Mouse (Mus musculus) ES-E14 (cell line): ENCODE measurements around the gene Alg13. TPM values are rescaled to one million over a fixed set of nuclear protein-coding genes. Genes with fewer than 3 reads are reported as not detected.

Experiments
- DNase-seq: peaks from one replicate; pipeline ENCODE4 v3.0.0-alpha.2; 2013; ENCODE audit warnings: low read depth, low spot score
- H3K27ac ChIP-seq: 2 replicates; pipeline ENCODE4 v1.5.1; 2012; ENCODE audit warnings: low read depth, mild to moderate bottlenecking, low read length, moderate library complexity, mixed read lengths; ENCODE audit not compliant: poor library complexity, insufficient read depth, severe bottlenecking
- H3K36me3 ChIP-seq: 2 replicates; pipeline ENCODE4 v1.6.1; 2012; ENCODE audit warnings: mild to moderate bottlenecking, low read length, moderate library complexity, mixed read lengths; ENCODE audit not compliant: control insufficient read depth, poor library complexity, insufficient read depth, severe bottlenecking
- H3K4me1 ChIP-seq, 2 experiments: fragments of 150-350 bp in 1 of 2; sonication (generic) in 1 of 2; 2 replicates each; pipeline ENCODE4 v1.6.1; 2012; ENCODE audit warnings: low read length in 2 of 2, mild to moderate bottlenecking in 1 of 2, mixed read lengths in 1 of 2; ENCODE audit not compliant: control insufficient read depth in 2 of 2, insufficient read depth in 2 of 2, poor library complexity in 1 of 2
- H3K4me3 ChIP-seq, 2 experiments: fragments of 150-350 bp in 1 of 2; sonication (generic) in 1 of 2; 2 replicates each; pipeline ENCODE4 v1.5.1; 2012; ENCODE audit warnings: low read length in 2 of 2, low read depth in 1 of 2, mild to moderate bottlenecking in 1 of 2, mixed read lengths in 1 of 2; ENCODE audit not compliant: insufficient read depth in 1 of 2, poor library complexity in 1 of 2, severe bottlenecking in 1 of 2
- H3K9ac ChIP-seq: 2 replicates; pipeline ENCODE4 v1.6.1; 2012; ENCODE audit warnings: low read depth, mild to moderate bottlenecking, low read length, mixed read lengths; ENCODE audit not compliant: poor library complexity, insufficient read depth, severe bottlenecking
- H3K9me3 ChIP-seq: fragments of 150-350 bp; sonication (generic); 2 replicates; pipeline ENCODE4 v1.6.1; 2012; ENCODE audit warnings: low read depth, mild to moderate bottlenecking, low read length; ENCODE audit not compliant: control insufficient read depth, insufficient read depth
- CHD2 ChIP-seq: IDR thresholded peaks from 2 replicates; pipeline ENCODE4 v1.6.1; 2014; ENCODE audit warnings: mild to moderate bottlenecking, low read depth, low read length, inconsistent platforms
- HCFC1 ChIP-seq: IDR thresholded peaks from 2 replicates; pipeline ENCODE4 v1.6.1; 2012; ENCODE audit warnings: low read length, inconsistent platforms, borderline replicate concordance; ENCODE audit not compliant: insufficient read depth
- MAFK ChIP-seq: IDR thresholded peaks from 2 replicates; pipeline ENCODE4 v1.6.1; 2014; ENCODE audit warnings: mild to moderate bottlenecking, low read depth, low read length, inconsistent platforms; ENCODE audit not compliant: insufficient read depth
- ZC3H11A ChIP-seq: IDR thresholded peaks from 2 replicates; pipeline ENCODE4 v1.6.1; 2012; ENCODE audit warnings: low read depth, mild to moderate bottlenecking, inconsistent platforms, low read length, borderline replicate concordance
- ZNF384 ChIP-seq: IDR thresholded peaks from 2 replicates; pipeline ENCODE4 v1.6.1; 2012; ENCODE audit warnings: low read depth, low read length, inconsistent platforms
- in situ Hi-C, 2 experiments: fragments of 600-800 bp; cut with MboI; formaldehyde crosslinking; loops; one replicate each; pipeline ENCODE4 v1.15.1; 2025; ENCODE audit warnings: low sequenced_read_pairs in 2 of 2, inconsistent platforms in 1 of 2; ENCODE audit not compliant: unreplicated experiment in 2 of 2
- total RNA-seq: library from RNA; depleted of rRNA; stranded (reverse); fragments of 300-350 nt; gene quantifications from 2 replicates; pipeline ENCODE4 v1.2.3, GENCODE M21; 2012

The Alg13 gene
- total RNA-seq, 1 experiment, result 159 TPM

- no peak overlapping the region for H3K9ac ChIP-seq
- H3K9me3 ChIP-seq, result no peaks in the 10 kb centered on the region
- DNase-seq, result no peak
- no peak for TF ChIP-seq ZC3H11A
- no peak for TF ChIP-seq HCFC1
- no peak for TF ChIP-seq ZNF384
- TF ChIP-seq CHD2, result no peak
- TF ChIP-seq MAFK, result no peak
- peaks cover 6% of the 10 kb centered on the region for H3K36me3 ChIP-seq
- H3K27ac ChIP-seq, result no peak overlapping the region
- in situ Hi-C loops, result no loop called here
- H3K4me1 ChIP-seq, result no peaks in the 10 kb centered on the region
- H3K4me3 ChIP-seq, result no peak overlapping the region
Measured at GRCm38 (mm10) chrX:144325375-144325774, 7.8 kb downstream of the Alg13 start.

GRCm38 (mm10) chrX:144335332-144336015 is 17.9 kb downstream of the Alg13 start:
- H3K9me3 ChIP-seq, result no peaks in the 10 kb centered on the region
- peak overlapping the region; percentile 100 for H3K27ac ChIP-seq
- no peaks in the 10 kb centered on the region; a peak in 1 of 4 replicates for H3K4me1 ChIP-seq
- H3K9ac ChIP-seq, result peak overlapping the region; percentile 75; the same call in 1 of the 2 replicates
- TF ChIP-seq CHD2 (no peak), MAFK (no peak), HCFC1 (no peak), ZC3H11A (no peak), ZNF384 (no peak)
- H3K36me3 ChIP-seq, result 0 out of 2 replicates have a peak, but pooled peaks cover 2% of the 10 kb centered on the region
- in situ Hi-C loops, result no loop called here
- peak; percentile 54 for DNase-seq
- peak overlapping the region; percentile 84 for H3K4me3 ChIP-seq

- H3K9me3 ChIP-seq, result no peaks in the 10 kb centered on the region
- H3K4me3 ChIP-seq, result peak overlapping the region; percentile 64 to 84
- peak overlapping the region; percentile 92; the same call in 1 of the 2 replicates for H3K27ac ChIP-seq
- H3K9ac ChIP-seq, result no peak overlapping the region
- peak; percentile 48 for DNase-seq
- TF ChIP-seq ZNF384 (peak; percentile 89), MAFK (no peak; the same call in 1 of the 2 replicates), HCFC1 (no peak), CHD2 (0 out of 2 replicates have a peak, but pooled peaks have one; percentile 6)
- in situ Hi-C loops, result no loop called here
- peaks cover 2% of the 10 kb centered on the region; the same call in 1 of the 2 replicates for H3K36me3 ChIP-seq
- H3K4me1 ChIP-seq, result peaks cover 0 to 2% of the 10 kb centered on the region in 2 experiments; a peak in 1 of 4 replicates
Measured at GRCm38 (mm10) chrX:144337938-144338337, 20.3 kb downstream of the Alg13 start.

- in situ Hi-C loops, result no loop called here
- no peak for TF ChIP-seq ZC3H11A
- no peak for TF ChIP-seq ZNF384
- TF ChIP-seq CHD2, result no peak
- no peak for TF ChIP-seq MAFK
- no peak for TF ChIP-seq HCFC1
- Histone ChIP-seq H3K4me3 (peak overlapping the region; percentile 64 to 84), H3K9ac (peak overlapping the region; percentile 38; the same call in 1 of the 2 replicates), H3K4me1 (peaks cover 0 to 2% of the 10 kb centered on the region in 2 experiments; a peak in 1 of 4 replicates), H3K27ac (peak overlapping the region; percentile 92), H3K36me3 (peaks cover 2% of the 10 kb centered on the region; the same call in 1 of the 2 replicates), H3K9me3 (no peaks in the 10 kb centered on the region)
- DNase-seq, result peak; percentile 62
Measured at GRCm38 (mm10) chrX:144338355-144338754, 20.8 kb downstream of the Alg13 start.
